Mouse (Mus musculus): ENCODE results near the gene Tstd3.
"Not testable (repeated sequence)": the region's sequence is repeated elsewhere in the genome, so short reads cannot be mapped to it uniquely, and the experiment has no call there.

The Tstd3 gene

DNA sequence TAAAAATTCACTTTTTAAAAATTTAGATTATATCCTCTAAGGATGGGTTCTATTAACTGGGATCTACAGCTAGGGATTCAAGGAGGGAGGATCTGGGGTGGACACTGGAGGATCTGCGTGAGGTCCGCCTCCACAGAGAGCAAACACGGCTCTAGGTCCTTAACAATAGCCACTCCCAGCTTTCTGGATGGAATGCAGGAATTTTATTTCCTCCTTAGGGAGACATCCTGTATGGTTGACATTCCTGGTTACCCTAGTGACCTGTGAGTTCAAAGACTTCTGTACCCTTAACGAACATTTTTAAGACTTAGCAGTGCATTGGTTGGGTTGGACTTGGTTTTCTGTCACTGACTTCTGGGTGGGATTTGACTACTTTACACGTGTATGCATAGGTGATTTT is 21.3 kb downstream of the Tstd3 start:
- DNase-seq (ENCODE audit: low spot score), result no peak

DNA sequence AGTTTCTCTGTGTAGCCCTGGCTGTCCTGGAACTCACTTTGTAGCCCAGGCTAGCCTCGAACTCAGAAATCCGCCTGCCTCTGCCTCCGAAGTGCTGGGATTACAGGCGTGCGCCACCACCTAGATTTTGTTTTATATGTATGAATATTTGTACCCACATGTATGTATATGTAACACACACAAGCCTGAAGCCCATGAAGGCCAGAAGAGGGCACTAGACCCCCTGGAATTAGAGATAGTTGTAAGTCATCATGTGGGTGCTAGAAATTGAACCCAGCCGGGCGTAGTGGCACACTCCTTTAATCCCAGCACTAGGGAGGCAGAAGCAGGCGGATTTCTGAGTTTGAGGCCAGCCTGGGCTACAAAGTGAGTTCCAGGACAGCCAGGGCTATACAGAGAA is 22.9 kb downstream of the Tstd3 start:
- DNase-seq (ENCODE audit: low spot score), result not testable (repeated sequence)

DNA sequence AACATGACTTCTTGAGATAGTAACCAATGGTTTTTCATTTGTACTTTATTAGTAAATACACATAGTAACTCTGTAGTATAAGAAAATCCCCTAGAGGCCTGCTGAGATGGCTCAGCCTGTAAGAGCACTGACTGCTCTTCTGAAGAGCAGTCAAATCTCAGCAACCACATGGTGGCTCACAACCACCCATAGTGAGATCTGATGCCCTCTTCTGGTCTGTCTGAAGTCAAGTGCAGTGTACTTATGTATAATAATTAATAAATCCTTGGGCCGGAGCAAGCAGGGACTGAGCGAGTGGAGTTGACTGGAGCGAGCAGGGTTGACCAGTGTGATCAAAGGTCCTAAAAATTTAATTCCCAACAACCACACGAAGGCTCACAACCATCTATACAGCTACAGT is 27.8 kb downstream of the Tstd3 start:
- DNase-seq (ENCODE audit: low spot score), result peak; percentile 11

DNA sequence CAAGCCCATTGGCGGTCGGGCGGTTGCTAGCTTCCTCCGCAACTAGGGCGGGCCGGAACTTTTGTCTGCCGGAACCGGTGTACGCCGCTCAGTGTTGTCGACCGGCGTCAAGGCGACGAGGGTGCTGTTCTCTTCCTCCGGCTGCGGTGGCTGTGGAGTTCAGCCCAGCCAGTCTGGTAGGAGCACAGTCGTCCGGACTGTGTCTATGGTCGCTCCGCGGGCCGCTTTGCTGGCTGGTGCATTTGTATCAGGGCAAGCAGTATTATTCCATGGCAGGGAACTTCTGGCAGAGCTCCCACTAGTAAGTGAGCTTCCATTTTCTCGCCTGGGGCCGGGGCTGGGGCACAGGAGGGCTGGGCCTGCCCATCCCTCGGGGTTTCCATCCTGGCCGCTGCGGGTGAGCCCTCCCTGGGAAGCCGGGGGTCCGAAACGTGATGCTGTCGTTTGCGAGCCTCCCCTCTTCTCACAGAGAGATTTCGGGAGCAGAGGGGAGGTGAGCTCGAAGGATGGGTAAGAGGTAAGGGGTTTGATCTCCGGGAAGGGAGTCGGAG is 39.3 kb downstream of the Tstd3 start, which contains the start of gene Ccnc:
TSS of gene Ccnc (plus strand) at position 87 of the 551 bp plus-strand sequence.
- peak; percentile 91 for DNase-seq (ENCODE audit: low spot score)

DNA sequence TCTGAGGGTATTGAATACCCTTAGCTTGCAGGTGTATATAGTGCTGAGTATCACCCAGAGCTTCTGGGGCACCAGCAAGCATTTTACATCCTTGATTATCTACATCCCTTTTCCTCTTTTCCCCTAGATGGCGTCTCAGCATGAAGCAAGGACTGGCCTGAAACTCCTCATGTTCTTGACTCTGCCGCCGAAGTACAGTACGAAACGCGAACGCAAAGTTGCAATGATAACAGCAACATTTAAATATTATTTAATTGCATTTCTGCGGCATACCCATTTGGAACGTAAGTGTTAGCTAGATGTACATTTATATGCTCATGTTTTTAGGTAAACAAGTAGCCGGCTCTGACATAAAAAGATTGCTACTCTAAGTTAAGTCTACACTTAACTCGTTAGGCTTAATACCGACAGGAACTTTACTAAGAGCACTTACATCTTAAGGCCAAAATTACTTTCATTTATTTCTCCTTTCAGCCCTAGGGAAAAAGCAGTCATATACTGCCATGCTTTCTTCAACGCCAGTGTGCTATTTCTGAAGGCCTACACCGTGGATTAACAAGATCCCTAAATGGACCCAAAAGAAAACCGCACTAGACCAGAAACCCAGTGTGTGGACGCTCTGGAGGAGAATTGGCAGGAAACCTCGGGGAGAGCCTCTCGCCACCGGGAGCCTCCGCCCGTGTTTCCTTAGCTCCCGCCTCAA is 39.9 kb downstream of the Tstd3 start:
- DNase-seq (ENCODE audit: low spot score), result peak; percentile 76

DNA sequence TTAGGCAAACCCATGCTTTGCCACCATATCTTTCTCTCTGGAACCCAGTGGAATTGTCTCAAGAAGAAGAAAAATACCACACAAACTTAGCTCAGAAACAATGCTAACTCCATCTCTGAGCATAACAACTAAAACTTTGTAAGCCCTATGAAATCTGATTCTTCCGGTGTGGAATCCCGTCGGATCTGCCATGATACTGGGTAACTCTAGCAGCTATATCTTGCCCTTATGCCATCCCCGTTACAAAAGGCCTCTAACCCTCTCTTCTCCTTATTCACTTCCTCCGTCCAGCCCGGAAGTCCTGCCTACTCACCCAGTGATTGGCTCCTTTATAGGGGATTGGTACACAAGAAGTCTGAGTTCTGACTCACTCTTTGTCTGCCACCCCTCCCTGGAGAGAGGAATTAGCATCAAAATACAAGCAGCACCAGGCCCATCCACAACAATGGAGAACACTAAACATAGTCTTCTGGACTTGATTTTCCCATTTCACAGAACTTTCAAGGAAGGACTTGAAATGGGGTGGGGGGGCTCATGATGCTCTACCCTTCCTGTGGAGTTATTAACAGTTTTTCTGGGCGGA is 44.2 kb downstream of the Tstd3 start:
- peak; percentile 4 for DNase-seq (ENCODE audit: low spot score)

DNA sequence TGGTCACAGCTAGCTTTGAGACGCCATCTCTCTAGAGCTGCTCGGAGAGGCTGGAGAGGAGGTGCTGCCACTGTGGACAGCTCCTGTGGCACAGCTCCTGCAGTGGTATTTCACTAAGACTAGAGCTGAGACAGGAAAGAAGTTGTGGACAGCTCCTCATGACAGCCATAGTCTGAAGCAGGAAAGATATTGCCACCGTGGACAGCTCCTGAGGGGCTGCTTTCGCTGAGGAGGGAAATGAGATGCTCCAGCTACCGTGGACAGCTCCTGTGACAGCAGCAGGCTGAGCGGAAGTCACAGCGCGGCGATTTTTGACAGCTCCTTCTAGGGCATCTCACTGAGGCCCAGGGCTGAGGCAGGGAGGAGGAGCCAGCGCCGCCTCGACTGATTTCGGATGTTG is 54.9 kb downstream of the Tstd3 start:
- DNase-seq (ENCODE audit: low spot score), result peak; percentile 93
